Mouse (Mus musculus) adrenal gland (tissue): ENCODE data around the gene Pacrg.

Experiments used
- intact Hi-C: fragments of 180-260 bp; cut with DNase I; formaldehyde crosslinking; loops from one replicate; pipeline ENCODE4 v1.15.1; 2025

Gene Pacrg

GRCm38 (mm10) chr17:10416101-10416500 is 424.0 kb downstream of the Pacrg start:
- intact Hi-C loops = no loop called here

- intact Hi-C loops = no loop called here
Measured at GRCm38 (mm10) chr17:10414383-10414782, 425.7 kb downstream of the Pacrg start.

GRCm38 (mm10) chr17:10413870-10414269 is 426.2 kb downstream of the Pacrg start:
- intact Hi-C loops = no loop called here

GRCm38 (mm10) chr17:10410597-10411476 is 429.3 kb downstream of the Pacrg start:
- intact Hi-C loops = no loop called here

GRCm38 (mm10) chr17:10408681-10409081 is 431.4 kb downstream of the Pacrg start:
- intact Hi-C loops = no loop called here

GRCm38 (mm10) chr17:10407031-10407722 is 432.9 kb downstream of the Pacrg start:
- intact Hi-C loops = no loop called here

- intact Hi-C loops = no loop called here
Measured at GRCm38 (mm10) chr17:10406311-10406710, 433.8 kb downstream of the Pacrg start.

- intact Hi-C loops = no loop called here
Measured at GRCm38 (mm10) chr17:10405906-10406305, 434.2 kb downstream of the Pacrg start.

- intact Hi-C loops = no loop called here
Measured at GRCm38 (mm10) chr17:10403186-10403585, 436.9 kb downstream of the Pacrg start.

GRCm38 (mm10) chr17:10402064-10402640 is 438.0 kb downstream of the Pacrg start:
- intact Hi-C loops = no loop called here

GRCm38 (mm10) chr17:10401529-10401928 is 438.6 kb downstream of the Pacrg start:
- intact Hi-C loops = no loop called here

GRCm38 (mm10) chr17:10399706-10400105 is 440.4 kb downstream of the Pacrg start:
- intact Hi-C loops = no loop called here

GRCm38 (mm10) chr17:10398871-10399270 is 441.2 kb downstream of the Pacrg start:
- intact Hi-C loops = no loop called here

- intact Hi-C loops = no loop called here
Measured at GRCm38 (mm10) chr17:10397924-10398627, 442.0 kb downstream of the Pacrg start.

GRCm38 (mm10) chr17:10397336-10397735 is 442.8 kb downstream of the Pacrg start:
- intact Hi-C loops = no loop called here

GRCm38 (mm10) chr17:10396863-10397262 is 443.2 kb downstream of the Pacrg start:
- intact Hi-C loops = no loop called here

- intact Hi-C loops = no loop called here
Measured at GRCm38 (mm10) chr17:10394855-10395254, 445.3 kb downstream of the Pacrg start.

- intact Hi-C loops = no loop called here
Measured at GRCm38 (mm10) chr17:10393766-10394165, 446.3 kb downstream of the Pacrg start.

- intact Hi-C loops = no loop called here
Measured at GRCm38 (mm10) chr17:10392342-10393034, 447.6 kb downstream of the Pacrg start.

GRCm38 (mm10) chr17:10390232-10391172 is 449.6 kb downstream of the Pacrg start:
- intact Hi-C loops = no loop called here
